ENCODE assay signal across 11 mouse cellular contexts in the genomic region with DNA sequence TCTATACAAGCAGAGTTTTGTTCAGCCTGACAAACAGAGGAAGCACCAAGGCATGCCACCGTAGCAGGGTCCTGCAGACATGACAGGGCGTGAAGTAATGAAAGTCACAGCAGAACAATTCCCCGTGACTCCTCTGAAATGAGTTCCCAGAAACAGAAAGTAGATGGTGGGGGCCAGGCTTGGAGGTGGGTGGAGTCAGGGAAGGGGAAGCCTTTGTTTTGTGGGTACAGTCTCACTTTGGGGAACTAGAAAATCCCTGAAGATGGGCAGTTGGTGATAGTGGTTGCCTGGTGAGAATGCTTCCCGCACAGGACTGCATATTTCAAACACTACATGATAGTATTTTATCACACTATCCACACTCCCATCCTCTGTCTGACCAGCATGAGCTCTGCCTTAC.
DNase-seq lines count a peak whose midpoint lies in the region; ATAC-seq and TF ChIP-seq lines count a peak whose summit lies in the region.
"Had no signal": no experiment of that assay in that cellular context is flagged by ENCODE, and none has a peak within 500 bp of the region (broad histone marks: within the 10 kb centered on the region; RNA-seq: fewer than 3 reads in every experiment).

No protein-coding gene starts in this region.

- H3K27ac ChIP-seq in kidney, embryonic 15.5 days = 0 out of 2 replicates have a peak overlapping the region, but pooled peaks have one; percentile 7
- H3K27ac ChIP-seq in intestine, embryonic 16.5 days (ENCODE audit: low read length) = no peak overlapping the region

- no peak overlapping the region for H3K9ac ChIP-seq in kidney, embryonic 15.5 days
- H3K9ac ChIP-seq in intestine, embryonic 16.5 days (ENCODE audit: low read depth, low read length) = no peak overlapping the region

- H3K9me3 ChIP-seq in kidney, embryonic 15.5 days (replicated peaks) = no peaks in the 10 kb centered on the region
- H3K9me3 ChIP-seq in E14TG2a.4 (ENCODE audit: low read length) = peaks cover 51% of the 10 kb centered on the region
- no peaks in the 10 kb centered on the region for H3K9me3 ChIP-seq in intestine, embryonic 16.5 days (ENCODE audit: control insufficient read depth, low read length)

- no peak overlapping the region for H3K4me3 ChIP-seq in kidney, embryonic 15.5 days (replicated peaks)
- H3K4me3 ChIP-seq in E14TG2a.4 (replicated peaks; ENCODE audit: low read length) = peak overlapping the region; percentile 70
- H3K4me3 ChIP-seq in intestine, embryonic 16.5 days (ENCODE audit: low read length) = no peak overlapping the region

- no peak overlapping the region for H3K4me2 ChIP-seq in kidney, embryonic 15.5 days
- no peak overlapping the region for H3K4me2 ChIP-seq in intestine, embryonic 16.5 days (ENCODE audit: low read depth, low read length)

- H3K4me1 ChIP-seq in kidney, embryonic 15.5 days = peaks cover 31% of the 10 kb centered on the region
- H3K4me1 ChIP-seq in E14TG2a.4 (replicated peaks; ENCODE audit: low read depth, low read length) = peaks cover 53% of the 10 kb centered on the region
- H3K4me1 ChIP-seq in intestine, embryonic 16.5 days (ENCODE audit: control insufficient read depth, insufficient read depth, low read length) = peaks cover 15% of the 10 kb centered on the region; the same call in 1 of the 2 replicates

- no peak for TF ChIP-seq CTCF in E14TG2a.4 (conservative IDR thresholded peaks at IDR 0.05; ENCODE audit: low read length)

- WGBS in kidney, embryonic 15.5 days = 77% methylated on average over 4 of the region's 4 CpGs
- 78% methylated on average over 4 of the region's 4 CpGs for WGBS in intestine, embryonic 16.5 days

- H3K36me3 ChIP-seq in kidney, embryonic 15.5 days = no peaks in the 10 kb centered on the region
- H3K36me3 ChIP-seq in E14TG2a.4 (ENCODE audit: insufficient read depth, low read length) = no peaks in the 10 kb centered on the region
- no peaks in the 10 kb centered on the region for H3K36me3 ChIP-seq in intestine, embryonic 16.5 days (ENCODE audit: control insufficient read depth, insufficient read depth, low read length)

- no peak for ATAC-seq in kidney, embryonic 15.5 days (replicated peaks; ENCODE audit: low FRiP score)
- ATAC-seq in inflammation-experienced regulatory T-cells, adult 6 months = peak; percentile 35
- no peak for ATAC-seq in intestine, embryonic 16.5 days

- DNase-seq in kidney, adult 18-20 months = no peak
- DNase-seq in A20 (ENCODE audit: low read depth, low spot score) = peak; percentile 19
- DNase-seq in layer of hippocampus, adult 11-12 months (ENCODE audit: low spot score) = no peak
- no peak for DNase-seq in thymus, adult 18-20 months
- DNase-seq: adrenal gland, postnatal 36 days; cerebellum, postnatal 10 days; thymus, postnatal 14 days had no signal

- no peaks in the 10 kb centered on the region for H3K27me3 ChIP-seq in kidney, embryonic 15.5 days
- H3K27me3 ChIP-seq in E14TG2a.4 (ENCODE audit: insufficient read depth, low read length) = no peaks in the 10 kb centered on the region
- no peaks in the 10 kb centered on the region for H3K27me3 ChIP-seq in intestine, embryonic 16.5 days (replicated peaks; ENCODE audit: control insufficient read depth, insufficient read depth, low read length)
